Mouse (Mus musculus) C2C12 (cell line): ENCODE results near the gene Wdr12.

ENCODE experiments used
- CEBPB ChIP-seq: IDR thresholded peaks from one replicate; pipeline ENCODE4 v1.6.1; 2011; ENCODE audit warnings: low read depth, mild to moderate bottlenecking, control low read depth, moderate library complexity
- CTCF ChIP-seq: IDR thresholded peaks from one replicate; pipeline ENCODE4 v1.5.1; 2011; ENCODE audit not compliant: control insufficient read depth, insufficient read depth, insufficient read length
- FOSL1 ChIP-seq: IDR thresholded peaks from one replicate; pipeline ENCODE4 v1.8.0; 2011; ENCODE audit warnings: mild to moderate bottlenecking, low read length; ENCODE audit not compliant: poor library complexity, insufficient read depth, severe bottlenecking
- MAX ChIP-seq: IDR thresholded peaks from one replicate; pipeline ENCODE4 v1.6.1; 2011; ENCODE audit warnings: mild to moderate bottlenecking, control low read depth
- MYOG ChIP-seq: IDR thresholded peaks from one replicate; pipeline ENCODE4 v1.6.1; 2011; ENCODE audit not compliant: control insufficient read depth, insufficient read length; ENCODE audit errors: extremely low read depth
- USF1 ChIP-seq: IDR thresholded peaks from one replicate; pipeline ENCODE4 v1.6.1; 2011; ENCODE audit warnings: low read depth, mild to moderate bottlenecking, control low read depth, moderate library complexity

DNA sequence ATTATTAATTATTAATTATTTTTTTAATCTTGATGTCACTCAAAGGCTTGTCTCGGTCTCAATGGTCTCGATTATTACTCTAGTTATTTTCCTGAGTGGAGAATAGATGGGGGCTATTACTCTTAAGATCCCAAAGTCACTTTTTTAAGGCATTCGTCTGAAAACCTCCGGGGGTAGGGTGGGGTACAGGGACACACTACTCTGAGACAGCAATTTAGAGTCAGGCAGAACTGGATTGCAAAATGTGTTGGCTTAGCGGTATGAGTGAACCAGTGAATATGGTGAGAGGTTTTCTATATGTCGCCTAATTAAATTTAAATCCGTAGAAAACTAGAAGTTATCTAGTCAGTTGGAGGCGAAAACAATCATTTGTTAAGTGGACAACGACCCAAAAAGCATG is 394 bp upstream of the Wdr12 start:
- TF ChIP-seq CTCF (no peak), MAX (no peak), FOSL1 (no peak), USF1 (no peak), CEBPB (no peak), MYOG (no peak)
